In the genomic region with DNA sequence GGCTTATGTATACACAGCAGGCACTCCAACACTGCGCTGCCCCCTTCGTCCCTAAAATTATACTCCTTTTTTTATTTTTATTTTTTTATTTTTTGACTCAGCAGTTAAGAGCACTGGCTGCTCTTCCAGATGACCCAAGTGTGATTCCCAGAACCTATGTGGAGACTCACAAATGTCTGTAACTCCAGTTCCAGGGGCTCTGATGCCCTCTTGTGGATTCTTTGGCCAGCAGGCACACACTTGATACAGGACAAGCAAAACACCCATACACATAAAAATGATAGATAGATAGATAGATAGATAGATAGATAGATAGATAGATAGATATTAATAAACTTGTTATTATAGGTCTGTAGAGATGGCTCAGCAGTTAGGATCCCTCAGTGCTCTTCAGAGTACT, we compare ENCODE assay signal across 12 mouse cellular contexts. TPM values are rescaled to one million over a fixed set of nuclear protein-coding genes. Genes with fewer than 3 reads are reported as not detected.
DNase-seq lines count a peak whose midpoint lies in the region; ATAC-seq and TF ChIP-seq lines count a peak whose summit lies in the region.
"Had no signal": no experiment of that assay in that cellular context is flagged by ENCODE, and none has a peak within 500 bp of the region (broad histone marks: within the 10 kb centered on the region; RNA-seq: fewer than 3 reads in every experiment).

No protein-coding gene starts in this region.

- no peak for ATAC-seq in liver, embryonic 14.5 days (ENCODE audit: insufficient read depth)
- ATAC-seq: intestine, embryonic 15.5 days had no signal

- dilution Hi-C loops in CH12.LX (cut with MboI; ENCODE audit: extremely low pct_ligation_motif_present, extremely low pct_unique_long_range_greater_than_20kb, low sequenced_read_pairs) = no loop called here

- H3K9ac ChIP-seq in liver, embryonic 14.5 days (replicated peaks) = no peak overlapping the region
- no peak overlapping the region for H3K9ac ChIP-seq in CH12.LX (ENCODE audit: insufficient read depth, low read depth)
- H3K9ac ChIP-seq: intestine, embryonic 15.5 days; lung, embryonic 15.5 days; midbrain, embryonic 12.5 days had no signal

- peak; percentile 60 for TF ChIP-seq RAD21 in CH12.LX (IDR thresholded peaks at IDR 0.05; ENCODE audit: low read depth, low read length)

- no peaks in the 10 kb centered on the region; a peak in 2 of 4 replicates for H3K4me1 ChIP-seq in liver, embryonic 14.5 days (replicated peaks; ENCODE audit: control insufficient read depth in 2 of 2, insufficient read depth in 2 of 2, low read length in 1 of 2)
- H3K4me1 ChIP-seq in CH12.LX (ENCODE audit: control insufficient read depth in 1 of 2, insufficient read depth in 2 of 2) = peaks cover 10 to 51% of the 10 kb centered on the region in 2 experiments
- H3K4me1 ChIP-seq in bone marrow, adult 2 months (ENCODE audit: control insufficient read depth, insufficient read depth, low read length) = peaks cover 3% of the 10 kb centered on the region
- H3K4me1 ChIP-seq: intestine, embryonic 15.5 days; midbrain, embryonic 12.5 days had no signal

- 82% methylated on average over 2 of the region's 2 CpGs for WGBS in liver, embryonic 14.5 days (ENCODE audit: insufficient replicate concordance)
- 96% methylated on average over 2 of the region's 2 CpGs for WGBS in bone marrow, adult 2 months

- H3K27me3 ChIP-seq in liver, embryonic 14.5 days (ENCODE audit: control insufficient read depth, insufficient read depth, low read length) = no peaks in the 10 kb centered on the region
- no peaks in the 10 kb centered on the region for H3K27me3 ChIP-seq in CH12.LX (replicated peaks)
- H3K27me3 ChIP-seq: intestine, embryonic 15.5 days; lung, embryonic 15.5 days; midbrain, embryonic 12.5 days had no signal

- no peak overlapping the region for H3K4me3 ChIP-seq in gastrocnemius, adult 2 months
- no peak overlapping the region for H3K4me3 ChIP-seq in liver, embryonic 14.5 days (ENCODE audit: insufficient read depth in 1 of 2, low read depth in 2 of 2, low read length in 2 of 2)
- no peak overlapping the region for H3K4me3 ChIP-seq in CH12.LX (replicated peaks in 1 of 3; ENCODE audit: low read depth in 2 of 3, low read length in 2 of 3, poor library complexity in 1 of 3)
- no peak overlapping the region for H3K4me3 ChIP-seq in bone marrow, adult 2 months (replicated peaks; ENCODE audit: control insufficient read depth, low read depth, low read length)
- H3K4me3 ChIP-seq: intestine, embryonic 15.5 days; lung, embryonic 15.5 days; midbrain, embryonic 12.5 days had no signal

- H3K79me2 ChIP-seq in CH12.LX (replicated peaks; ENCODE audit: control insufficient read depth, extremely low read depth, insufficient read depth, poor library complexity, severe bottlenecking) = peaks cover 2% of the 10 kb centered on the region

- no peak for TF ChIP-seq POLR2A in CH12.LX (IDR thresholded peaks at IDR 0.05; ENCODE audit: low read depth, low read length)
- no peak for TF ChIP-seq POLR2A in bone marrow, adult 2 months (IDR thresholded peaks at IDR 0.05; ENCODE audit: borderline replicate concordance, control insufficient read depth, low read depth, low read length)

- peak; percentile 34; the same call in 1 of the 2 replicates for TF ChIP-seq CTCF in gastrocnemius, adult 2 months (IDR thresholded peaks at IDR 0.05)
- TF ChIP-seq CTCF in liver, embryonic 14.5 days (IDR thresholded peaks at IDR 0.05; ENCODE audit: low read depth) = peak; percentile 54
- TF ChIP-seq CTCF in CH12.LX (conservative IDR thresholded peaks at IDR 0.05 in 1 of 2, IDR thresholded peaks at IDR 0.05 in 1 of 2; ENCODE audit: low read depth in 2 of 2, low read length in 2 of 2) = peak in 1 of 2 experiments; percentile 55; a peak in 2 of 4 replicates
- 0 out of 2 replicates have a peak, but pooled peaks have one; percentile 20 for TF ChIP-seq CTCF in bone marrow, adult 2 months (IDR thresholded peaks at IDR 0.05; ENCODE audit: control insufficient read depth, insufficient read depth, low read length)

- H3K4me2 ChIP-seq in liver, embryonic 14.5 days (ENCODE audit: low read depth) = no peak overlapping the region
- no peak overlapping the region for H3K4me2 ChIP-seq in CH12.LX (ENCODE audit: insufficient read depth, low read depth, poor library complexity, severe bottlenecking)
- H3K4me2 ChIP-seq: intestine, embryonic 15.5 days; lung, embryonic 15.5 days; midbrain, embryonic 12.5 days had no signal

- H3K36me3 ChIP-seq in liver, embryonic 14.5 days (replicated peaks; ENCODE audit: control insufficient read depth, insufficient read depth, low read depth) = no peaks in the 10 kb centered on the region
- no peaks in the 10 kb centered on the region for H3K36me3 ChIP-seq in CH12.LX (replicated peaks in 1 of 2; ENCODE audit: control insufficient read depth in 1 of 2, insufficient read depth in 1 of 2, low read length in 1 of 2)
- H3K36me3 ChIP-seq: intestine, embryonic 15.5 days; lung, embryonic 15.5 days; midbrain, embryonic 12.5 days had no signal

- H3K27ac ChIP-seq in gastrocnemius, adult 2 months = no peak overlapping the region
- no peak overlapping the region for H3K27ac ChIP-seq in liver, embryonic 14.5 days
- H3K27ac ChIP-seq in CH12.LX (ENCODE audit: insufficient read depth, low read depth) = no peak overlapping the region
- H3K27ac ChIP-seq in bone marrow, adult 2 months (ENCODE audit: control insufficient read depth, insufficient read depth, low read depth, low read length, poor library complexity) = no peak overlapping the region
- H3K27ac ChIP-seq: intestine, embryonic 15.5 days; lung, embryonic 15.5 days; midbrain, embryonic 12.5 days had no signal

- no peaks in the 10 kb centered on the region for H3K9me3 ChIP-seq in liver, embryonic 14.5 days (ENCODE audit: control insufficient read depth, low read length)
- H3K9me3 ChIP-seq in CH12.LX (replicated peaks; ENCODE audit: low read length) = peaks cover 6% of the 10 kb centered on the region
- H3K9me3 ChIP-seq: intestine, embryonic 15.5 days; lung, embryonic 15.5 days; midbrain, embryonic 12.5 days had no signal

- DNase-seq in gastrocnemius, adult 2 months = no peak
- DNase-seq in gastrocnemius, adult 18-20 months (ENCODE audit: low spot score) = no peak
- no peak for DNase-seq in liver, embryonic 14.5 days (ENCODE audit: low read depth in 3 of 3, low spot score in 3 of 3)
- DNase-seq in liver (no peak), CH12.LX (ENCODE audit: extremely low read depth) (peak; percentile 33)
- DNase-seq in urinary bladder, postnatal 25 days (ENCODE audit: low spot score) = no peak
- DNase-seq in T-cell, adult 2 months (ENCODE audit: low spot score) = no peak
- DNase-seq: heart, postnatal 4 days had no signal

- no peak for TF ChIP-seq EP300 in liver, embryonic 14.5 days (IDR thresholded peaks at IDR 0.05; ENCODE audit: low read depth)
- no peak for TF ChIP-seq EP300 in CH12.LX (IDR thresholded peaks at IDR 0.05; ENCODE audit: low read length)

- in situ Hi-C loops in CH12.LX (cut with MboI; ENCODE audit: low pct_ligation_motif_present, low pct_unique_long_range_greater_than_20kb, low sequenced_read_pairs) = loop anchor here (10.0 kb wide), 1 partner anchor 90 kb away; a partner anchor contains a TSS

- intact Hi-C loops in gastrocnemius, adult 2 months (cut with DNase I) = no loop called here

TF ChIP-seq in CH12.LX, 34 proteins besides CTCF, POLR2A, EP300 and RAD21:
- TF ChIP-seq ZNF384 (IDR thresholded peaks at IDR 0.05; ENCODE audit: low read depth, low read length) (no peak), SMC3 (IDR thresholded peaks at IDR 0.05; ENCODE audit: low read depth, low read length) (peak; percentile 56)

RNA-seq across cellular contexts. Expression of a gene that starts 2.5 kb away (rescaled TPM):
- total RNA-seq in gastrocnemius, adult 2 months (2021) = 10 to 100 TPM; 11.2 to 12.5 TPM
- 1 to 10 TPM; 8.3 to 8.8 TPM for total RNA-seq in gastrocnemius, adult 18-20 months (2021)
- 18.0 and 19.9 TPM in 2 replicates for polyA plus RNA-seq in liver, embryonic 14.5 days (2012; rRNA removed)
- polyA plus RNA-seq in liver, embryonic 14.5 days (2014; fragmentation: Nextera tagmentation; extraction: Ambion mirVana) = 32.4 and 37.7 TPM in 2 replicates
- 32.7 and 37.5 TPM in 2 replicates for total RNA-seq in CH12.LX (2012; rRNA removed)
- total RNA-seq in CH12.LX (2014; rRNA removed) = 59.1 and 73.4 TPM in 2 replicates
- polyA plus RNA-seq in CH12.LX (2012; ENCODE audit: insufficient read length, low read depth) = 71.8 and 79.3 TPM in 2 replicates
- polyA plus RNA-seq in bone marrow, adult 2 months (2011; ENCODE audit: insufficient read depth, insufficient read length, low replicate concordance, missing spikeins) = 12.9 and 16.0 TPM in 2 replicates
